Mouse (Mus musculus) thymus, adult 2 months (tissue): ENCODE data around the gene Siglece.

Source experiments
- CTCF ChIP-seq: fragments of 200-500 bp; IDR thresholded peaks from 2 replicates; pipeline ENCODE4 v1.5.1; 2012; ENCODE audit warnings: mild to moderate bottlenecking, control low read depth, low read length, moderate library complexity, borderline replicate concordance; ENCODE audit not compliant: control insufficient read depth, poor library complexity, insufficient read depth; ENCODE audit errors: extremely low read depth
- POLR2A ChIP-seq: fragments of 200-500 bp; IDR thresholded peaks from 2 replicates; pipeline ENCODE4 v1.6.1; 2012; ENCODE audit warnings: mild to moderate bottlenecking, low read length, control low read depth, moderate library complexity; ENCODE audit not compliant: control insufficient read depth, poor library complexity, insufficient read depth; ENCODE audit errors: extremely low read depth

DNA sequence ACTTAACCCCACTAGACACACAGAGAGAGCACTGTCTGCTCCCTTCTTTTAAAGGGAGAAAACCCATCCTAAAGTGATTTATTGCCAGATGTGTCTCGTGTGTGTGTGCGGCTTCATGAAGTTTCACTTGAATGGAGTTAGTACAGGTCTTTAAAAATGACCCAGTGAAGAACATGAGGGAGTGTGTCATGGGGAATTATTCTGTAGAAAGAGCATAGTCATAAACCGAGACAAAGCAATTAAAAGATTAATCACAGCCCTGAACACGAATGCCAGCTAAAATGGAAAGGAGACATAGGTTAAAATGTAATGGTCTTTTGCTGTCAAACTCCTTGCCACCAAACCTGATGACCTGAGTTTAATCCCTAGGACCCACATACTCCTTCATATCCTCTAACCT is 26.0 kb downstream of the Siglece start:
- TF ChIP-seq CTCF (no peak), POLR2A (no peak)
